Mouse (Mus musculus) olfactory bulb, adult 2 months (tissue): ENCODE measurements around the gene C2. TPM values are rescaled to one million over a fixed set of nuclear protein-coding genes. Genes with fewer than 3 reads are reported as not detected.

Source experiments
- H3K27ac ChIP-seq: fragments of 200-500 bp; 2 replicates; pipeline ENCODE4 v1.5.1; 2012; ENCODE audit warnings: low read depth, low read length; ENCODE audit not compliant: insufficient read depth
- H3K4me1 ChIP-seq: fragments of 200-500 bp; 2 replicates; pipeline ENCODE4 v1.6.1; 2012; ENCODE audit warnings: low read length; ENCODE audit not compliant: control insufficient read depth, insufficient read depth
- H3K4me3 ChIP-seq: fragments of 200-500 bp; 2 replicates; pipeline ENCODE4 v1.5.1; 2012; ENCODE audit warnings: mild to moderate bottlenecking, low read depth, low read length, moderate library complexity; ENCODE audit not compliant: insufficient read depth
- CTCF ChIP-seq: fragments of 200-500 bp; IDR thresholded peaks from 2 replicates; pipeline ENCODE4 v1.5.1; 2012; ENCODE audit warnings: low read depth, mild to moderate bottlenecking, low read length, moderate library complexity; ENCODE audit not compliant: insufficient read depth
- POLR2A ChIP-seq: fragments of 200-500 bp; IDR thresholded peaks from 2 replicates; pipeline ENCODE4 v1.6.1; 2012; ENCODE audit warnings: mild to moderate bottlenecking, low read depth, low read length, moderate library complexity; ENCODE audit not compliant: insufficient read depth
- WGBS: fragments of 180-500 bp; shearing (Covaris S2); methylation state at CpG from one replicate; pipeline ENCODE4 v1.1.7; 2018; 5-methylcytosine and 5-hydroxymethylcytosine counted together
- polyA plus RNA-seq: library from polyadenylated mRNA; stranded (reverse); fragments of >200 nt; gene quantifications from 2 replicates; pipeline ENCODE4 v1.2.4, GENCODE M21; 2012; ENCODE audit warnings: low replicate concordance; ENCODE audit not compliant: missing spikeins, insufficient read depth, insufficient read length

The C2 gene
- polyA plus RNA-seq, 1 experiment: not detected

- under 1% methylated on average over 65 of the region's 65 CpGs for WGBS
- peak within 1 kb of the TSS; percentile 67 for H3K4me3 ChIP-seq
Measured at GRCm38 (mm10) chr17:34849722-34850516, 48.1 kb downstream of the C2 start, which contains the start of the genes Skiv2l and Nelfe. Skiv2l (minus strand) TSS chr17:34850210. Nelfe (plus strand) TSS chr17:34850391.

DNA sequence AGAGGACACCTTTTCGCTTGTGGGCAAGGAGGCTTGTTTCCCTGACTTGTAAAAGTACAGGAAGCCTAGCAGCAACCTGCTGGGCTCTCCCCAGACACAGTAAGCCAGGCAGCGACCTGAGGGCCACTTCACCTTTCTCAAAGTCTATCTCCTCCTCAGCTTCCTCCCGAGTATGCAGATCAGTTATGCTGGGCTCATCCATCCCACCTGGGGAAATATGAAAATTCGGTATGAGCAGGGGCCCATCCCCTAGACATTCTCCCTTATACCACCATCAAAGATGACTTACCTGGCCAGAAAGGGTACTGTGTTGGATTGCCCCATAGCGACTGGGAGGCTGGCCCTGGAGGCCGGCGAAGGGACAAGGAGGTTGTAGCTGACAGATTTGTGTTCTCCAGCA is 50.5 kb downstream of the C2 start:
- TF ChIP-seq POLR2A: no peak
- no peak for TF ChIP-seq CTCF
- WGBS: 91% methylated on average over 7 of the region's 7 CpGs
- Histone ChIP-seq H3K27ac (no peak overlapping the region), H3K4me3 (no peak overlapping the region), H3K4me1 (peaks cover 8% of the 10 kb centered on the region)

More at GRCm38 (mm10) chr17:34849722-34850516, 48.1 kb downstream of the C2 start, which contains the start of the genes Skiv2l and Nelfe:
- TF ChIP-seq CTCF (no peak), POLR2A (peak; percentile 92)
- Histone ChIP-seq H3K4me1 (peaks cover 8% of the 10 kb centered on the region), H3K27ac (no peak within 1 kb of the TSS)

DNA sequence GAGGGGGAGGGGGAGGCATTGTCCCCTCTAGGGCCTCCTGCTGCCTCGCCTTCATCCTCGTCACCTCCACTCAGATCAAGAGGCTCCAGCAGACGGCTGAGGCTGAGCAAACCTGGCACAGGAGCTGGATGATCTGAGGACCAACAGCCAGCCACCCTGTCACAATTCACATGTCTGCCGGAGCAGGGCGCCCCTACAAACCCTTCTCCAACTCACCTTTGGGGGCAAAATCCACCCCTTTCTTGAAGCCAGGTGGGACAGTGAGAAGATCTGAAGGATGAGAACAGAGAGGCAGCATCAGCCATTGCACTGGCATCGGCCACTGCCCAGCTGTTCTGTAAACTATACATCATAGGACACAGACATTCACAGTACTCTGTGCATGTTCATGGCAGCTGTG is 50.9 kb downstream of the C2 start:
- TF ChIP-seq CTCF (no peak), POLR2A (no peak)
- 88% methylated on average over 6 of the region's 6 CpGs for WGBS
- no peak overlapping the region for H3K4me3 ChIP-seq
- peaks cover 8% of the 10 kb centered on the region for H3K4me1 ChIP-seq
- no peak overlapping the region for H3K27ac ChIP-seq

DNA sequence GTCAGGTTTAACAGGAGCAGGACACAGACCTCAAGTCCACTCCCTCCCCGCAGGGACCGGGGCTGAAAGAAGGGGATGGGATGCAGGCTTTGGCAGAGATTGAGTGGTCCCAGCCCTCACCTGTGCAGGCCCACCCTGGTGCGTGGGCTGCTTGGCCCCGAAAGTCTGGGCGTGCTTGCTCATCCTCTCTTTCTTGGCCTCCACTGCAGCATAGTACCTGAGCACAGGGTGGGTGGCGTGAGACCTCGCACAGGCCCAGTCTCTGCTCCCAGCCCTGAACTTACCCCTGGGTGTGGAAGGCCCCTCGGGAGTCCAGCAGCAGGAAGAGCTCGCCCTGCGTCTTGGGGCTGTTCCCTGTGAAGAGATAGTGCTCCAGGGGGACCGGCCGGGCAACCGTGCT is 53.2 kb downstream of the C2 start:
- no peak overlapping the region for H3K4me3 ChIP-seq
- TF ChIP-seq POLR2A (no peak), CTCF (no peak)
- peaks cover 3% of the 10 kb centered on the region; the same call in 1 of the 2 replicates for H3K4me1 ChIP-seq
- WGBS: 97% methylated on average over 13 of the region's 13 CpGs
- H3K27ac ChIP-seq: no peak overlapping the region

DNA sequence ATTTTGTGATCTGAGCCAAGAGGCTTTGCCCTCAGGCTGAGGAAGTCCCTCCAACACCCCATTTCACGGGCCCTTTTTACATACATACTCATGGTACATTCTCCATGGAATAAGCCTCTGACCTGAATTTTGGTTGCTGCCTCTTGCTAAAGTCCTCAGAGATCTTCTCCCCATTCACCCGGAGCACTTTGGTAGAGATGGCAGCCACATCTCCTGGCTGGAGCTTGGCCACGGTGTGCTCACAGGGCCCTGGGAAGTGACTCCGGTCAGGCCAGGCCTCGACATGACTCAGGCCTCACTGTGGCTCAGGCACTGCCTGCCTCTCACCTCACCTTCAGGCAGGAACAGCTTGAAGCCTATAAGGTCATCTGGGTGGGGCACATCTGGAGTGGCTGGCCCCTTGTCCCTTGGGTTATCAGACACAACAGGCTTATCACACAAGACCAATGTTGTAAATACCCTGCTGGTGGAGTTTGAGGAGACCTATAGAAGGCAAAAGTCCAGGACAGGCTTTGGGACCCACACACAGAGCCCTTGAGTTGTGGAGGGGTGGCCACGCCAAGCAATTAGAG is 57.2 kb downstream of the C2 start:
- TF ChIP-seq POLR2A (no peak), CTCF (no peak)
- Histone ChIP-seq H3K27ac (no peak overlapping the region), H3K4me1 (peaks cover 18% of the 10 kb centered on the region), H3K4me3 (no peak overlapping the region)
- WGBS: 83% methylated on average over 6 of the region's 6 CpGs

- WGBS: 86% methylated on average over 7 of the region's 7 CpGs
- TF ChIP-seq POLR2A (no peak), CTCF (no peak)
Measured at GRCm38 (mm10) chr17:34838785-34839184, 59.3 kb downstream of the C2 start.

DNA sequence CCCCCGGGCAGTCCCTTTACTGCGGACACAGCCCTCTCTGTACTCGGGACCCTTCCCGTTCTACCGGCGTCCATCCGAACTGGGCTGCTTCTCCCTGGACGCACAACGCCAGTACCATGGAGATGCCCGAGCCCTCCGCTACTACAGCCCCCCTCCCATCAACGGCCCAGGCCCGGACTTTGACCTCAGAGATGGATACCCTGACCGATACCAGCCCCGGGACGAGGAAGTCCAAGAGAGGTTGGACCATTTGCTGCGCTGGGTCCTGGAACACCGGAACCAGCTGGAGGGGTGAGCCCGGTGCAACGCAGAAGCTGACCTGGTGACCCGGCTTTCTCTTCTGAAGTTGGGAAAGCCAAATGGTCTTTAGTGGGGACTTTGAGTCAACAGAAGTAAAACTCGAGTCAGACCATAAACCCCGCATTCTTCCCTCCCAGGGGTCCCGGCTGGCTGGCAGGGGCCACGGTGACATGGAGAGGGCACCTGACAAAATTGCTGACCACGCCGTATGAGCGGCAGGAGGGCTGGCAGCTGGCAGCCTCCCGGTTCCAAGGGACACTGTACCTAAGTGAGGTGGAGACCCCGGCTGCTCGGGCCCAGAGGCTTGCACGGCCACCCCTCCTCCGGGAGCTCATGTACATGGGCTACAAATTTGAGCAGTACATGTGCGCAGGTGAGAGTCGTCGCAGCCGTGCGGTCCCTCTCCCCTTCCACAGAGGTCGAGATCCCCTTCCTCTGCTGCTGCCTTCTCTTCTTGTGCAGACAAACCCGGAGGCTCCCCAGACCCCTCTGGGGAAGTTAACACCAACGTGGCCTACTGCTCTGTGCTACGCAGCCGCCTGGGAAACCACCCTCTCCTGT is 60.4 kb downstream of the C2 start:
- 39% methylated on average over 43 of the region's 43 CpGs for WGBS

More at GRCm38 (mm10) chr17:34838785-34839184, 59.3 kb downstream of the C2 start:
- no peak overlapping the region for H3K27ac ChIP-seq
- no peak overlapping the region for H3K4me3 ChIP-seq
- H3K4me1 ChIP-seq: peaks cover 18% of the 10 kb centered on the region

DNA sequence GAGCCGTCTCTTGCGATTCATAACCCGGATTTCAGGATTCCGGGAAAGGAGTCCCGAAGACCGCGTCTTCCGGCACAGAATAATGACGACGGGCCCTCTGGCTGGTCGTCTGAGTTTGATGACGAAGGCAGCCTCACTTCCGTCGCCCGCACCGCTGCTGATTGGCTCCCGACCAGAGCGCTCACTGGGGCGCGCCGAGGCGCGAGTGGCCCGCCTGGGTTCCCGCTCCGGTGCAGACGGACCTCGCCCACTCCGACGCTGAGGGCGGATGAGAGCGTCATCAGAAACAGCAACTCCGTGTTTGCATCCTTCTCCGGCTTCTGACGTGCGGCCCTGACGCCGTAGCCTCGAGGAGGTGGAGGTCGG is 61.2 kb downstream of the C2 start, which contains the start of the genes Stk19 and Dxo:
Stk19 (minus strand) TSS at position 90 of the 366 bp plus-strand sequence.
Dxo (plus strand) TSS at position 164 of the 366 bp plus-strand sequence.
- TF ChIP-seq POLR2A (peak; percentile 76), CTCF (no peak)
- peak within 1 kb of the TSS; percentile 86 for H3K4me3 ChIP-seq
- under 1% methylated on average over 40 of the region's 40 CpGs for WGBS
- peak within 1 kb of the TSS; percentile 60 for H3K27ac ChIP-seq
- H3K4me1 ChIP-seq: peaks cover 21% of the 10 kb centered on the region

More for the DNA sequence above, 60.4 kb downstream of the C2 start:
- Histone ChIP-seq H3K27ac (no peak overlapping the region), H3K4me3 (peak overlapping the region; percentile 86), H3K4me1 (peaks cover 21% of the 10 kb centered on the region)
- no peak for TF ChIP-seq POLR2A
- TF ChIP-seq CTCF: no peak
